Mouse (Mus musculus): ENCODE results near the gene Stx8. TPM values are rescaled to one million over a fixed set of nuclear protein-coding genes. Genes with fewer than 3 reads are reported as not detected.
A peak's percentile ranks its signal among the peaks of the same experiment; 100 is the strongest.

The Stx8 gene
- total RNA-seq, 2 experiments from 2014 or later: 33.4 to 35.0 TPM

DNA sequence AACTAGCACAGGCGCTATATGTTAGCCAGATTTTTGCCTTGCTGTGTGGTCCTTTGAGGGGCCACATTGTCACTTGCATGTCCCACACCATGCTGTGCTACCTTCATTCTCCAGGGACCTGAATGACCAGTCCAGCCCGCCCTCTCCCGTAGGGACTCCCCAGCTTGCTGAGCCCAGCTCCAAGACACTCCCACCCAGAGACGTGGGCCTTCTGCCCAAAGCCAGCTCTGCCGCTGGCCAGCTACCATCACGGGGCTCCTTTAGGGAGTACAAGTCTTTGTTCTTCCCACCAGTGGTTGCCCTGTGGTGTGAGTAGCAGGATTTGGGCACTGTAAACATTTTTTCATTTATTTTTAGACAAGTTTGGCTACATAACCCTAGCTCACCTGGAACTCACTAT, 230.6 kb downstream of the Stx8 start:
- DNase-seq (ENCODE audit: low spot score in 2 of 2): no peak
- no peak overlapping the region for H3K4me3 ChIP-seq
- no peak overlapping the region; the same call in 1 of the 2 replicates for H3K27ac ChIP-seq
- TF ChIP-seq CTCF (conservative IDR thresholded peaks at IDR 0.05): no peak

DNA sequence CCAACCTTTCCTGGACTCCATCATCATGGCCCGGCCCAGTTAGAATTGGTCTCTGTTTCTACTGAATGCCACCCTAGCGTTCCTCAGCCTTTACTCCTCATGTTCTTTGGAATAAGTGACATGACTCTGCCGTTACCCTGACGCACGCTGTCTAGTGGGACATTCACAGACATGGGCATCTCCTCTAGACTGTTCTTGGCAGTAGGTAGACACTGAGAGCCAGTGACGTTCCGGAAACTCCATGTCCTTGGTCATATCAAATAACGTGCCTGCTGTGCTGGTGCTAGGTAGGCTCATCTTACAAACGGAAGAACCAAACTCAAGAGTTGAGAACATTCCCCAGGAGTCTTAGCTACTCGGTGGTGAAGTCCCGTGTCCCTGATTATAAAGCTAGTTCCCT, 231.5 kb downstream of the Stx8 start:
- no peak for DNase-seq (ENCODE audit: low spot score in 2 of 2)
- TF ChIP-seq CTCF (conservative IDR thresholded peaks at IDR 0.05): no peak
- no peak overlapping the region for H3K27ac ChIP-seq
- no peak overlapping the region for H3K4me3 ChIP-seq

DNA sequence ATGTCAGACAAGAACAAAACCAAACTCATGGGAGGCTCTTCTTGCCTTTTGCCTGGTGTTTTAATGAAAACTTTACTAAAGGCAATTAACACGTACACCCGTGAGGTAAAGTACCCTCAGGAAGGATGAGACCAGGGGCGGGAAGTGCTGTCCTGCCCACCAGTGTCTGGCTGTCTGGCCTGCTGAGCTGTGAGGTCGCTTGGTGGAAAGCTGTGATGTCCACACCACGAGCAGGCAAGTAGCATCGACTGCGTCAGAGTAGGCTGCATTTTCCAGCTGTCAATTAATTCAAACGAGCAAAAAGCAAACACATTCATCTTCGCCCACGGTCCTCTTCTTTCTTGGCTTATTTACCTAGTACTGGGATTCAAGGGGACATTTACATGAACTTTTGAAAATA, 232.7 kb downstream of the Stx8 start:
- H3K27ac ChIP-seq: no peak overlapping the region
- no peak overlapping the region for H3K4me3 ChIP-seq
- DNase-seq (ENCODE audit: low spot score in 2 of 2): no peak
- no peak for TF ChIP-seq CTCF (conservative IDR thresholded peaks at IDR 0.05)

DNA sequence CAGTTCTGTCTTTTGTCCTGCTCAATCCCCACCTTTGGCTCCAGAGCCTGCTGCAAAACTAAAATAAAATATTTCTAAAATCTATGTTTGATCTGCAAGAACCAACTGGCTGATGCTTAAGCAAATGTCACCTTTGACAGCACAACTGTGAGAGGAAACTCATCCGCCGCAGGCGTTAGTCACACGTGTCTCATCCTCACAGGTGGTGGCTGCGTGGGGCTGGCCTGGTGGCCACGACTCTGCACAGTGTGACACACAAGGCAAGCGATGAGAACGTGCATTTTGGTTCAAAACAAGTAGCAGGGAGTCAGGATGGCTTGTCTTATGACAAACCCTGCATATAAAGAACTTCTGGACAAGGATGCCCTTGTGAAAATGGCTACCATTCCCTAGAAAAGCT, 233.1 kb downstream of the Stx8 start:
- TF ChIP-seq CTCF (conservative IDR thresholded peaks at IDR 0.05): no peak
- no peak overlapping the region for H3K27ac ChIP-seq
- no peak for DNase-seq (ENCODE audit: low spot score in 2 of 2)
- no peak overlapping the region for H3K4me3 ChIP-seq

DNA sequence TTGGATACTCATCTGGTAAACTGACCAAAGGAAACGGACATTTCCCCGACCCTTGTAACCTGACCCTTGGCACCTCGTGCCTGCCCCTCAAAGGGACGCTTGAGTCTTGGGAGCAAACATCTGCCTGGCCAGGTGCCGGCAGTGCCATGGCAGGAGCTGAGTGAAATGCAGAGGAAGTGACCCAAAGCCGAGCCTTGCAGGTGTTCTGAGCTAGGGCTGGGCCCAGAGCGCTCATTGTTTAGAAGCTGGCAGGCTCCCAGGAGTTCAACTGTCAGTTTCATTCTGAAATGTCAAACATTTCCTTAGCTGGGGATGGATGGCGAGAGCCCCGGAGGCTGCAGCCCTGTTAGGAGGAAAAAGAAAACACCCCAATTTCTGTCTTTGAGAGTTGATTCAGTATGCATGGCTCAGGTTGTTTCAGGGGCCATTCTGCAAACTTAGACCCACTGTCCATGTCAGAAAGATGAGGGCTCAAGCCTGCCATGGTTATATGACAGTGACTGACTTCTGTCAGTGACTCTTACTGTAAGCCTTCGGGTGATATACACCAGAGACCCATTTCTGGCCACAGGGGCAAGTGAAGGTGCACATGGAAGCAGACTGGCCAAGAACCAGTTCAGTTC, 233.9 kb downstream of the Stx8 start:
- no peak for DNase-seq (ENCODE audit: low spot score in 2 of 2)
- no peak for TF ChIP-seq CTCF (conservative IDR thresholded peaks at IDR 0.05)
- Histone ChIP-seq H3K27ac (no peak overlapping the region), H3K4me3 (no peak overlapping the region)

DNA sequence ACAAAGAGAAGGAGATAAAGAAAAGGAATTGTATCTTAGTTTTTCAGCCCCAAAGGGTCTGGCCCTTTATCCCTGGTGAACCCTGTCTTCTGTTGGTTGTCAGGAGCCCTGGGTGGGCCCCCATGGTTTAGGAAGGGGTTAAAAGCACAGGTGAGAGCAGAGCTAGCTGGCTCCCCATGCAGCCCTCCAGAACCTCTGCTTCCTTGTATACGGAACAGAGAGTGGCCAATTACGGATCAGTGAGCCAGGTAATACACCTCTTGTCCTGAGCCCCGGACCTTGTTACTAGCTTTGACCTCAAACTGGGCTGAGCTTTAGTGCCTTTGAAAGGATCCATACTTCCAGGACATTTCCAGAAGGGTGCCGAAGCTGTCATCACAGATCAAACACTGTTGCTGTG, 234.5 kb downstream of the Stx8 start:
- TF ChIP-seq CTCF (conservative IDR thresholded peaks at IDR 0.05): no peak
- DNase-seq (ENCODE audit: low spot score in 2 of 2): no peak
- no peak overlapping the region for H3K27ac ChIP-seq

DNA sequence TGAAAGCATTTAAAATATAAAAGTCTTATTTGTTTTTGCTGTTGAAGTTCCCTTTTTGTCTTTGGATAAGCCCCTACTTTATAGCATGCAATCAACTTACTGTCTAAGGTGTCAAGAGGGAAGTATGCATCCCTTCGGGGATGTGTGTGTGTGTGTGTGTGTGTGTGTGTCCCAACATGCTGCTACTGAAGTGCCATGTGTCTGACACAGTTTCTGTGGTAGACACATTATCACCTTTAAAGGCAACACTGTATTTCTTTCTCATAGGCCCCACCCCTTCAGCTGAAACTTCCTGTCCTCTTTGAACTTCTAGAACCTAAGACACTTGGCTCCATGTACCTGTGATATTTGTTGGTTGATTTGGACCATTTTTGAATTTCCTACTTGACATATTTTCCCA, 235.1 kb downstream of the Stx8 start:
- H3K4me3 ChIP-seq: no peak overlapping the region
- no peak overlapping the region for H3K27ac ChIP-seq
- TF ChIP-seq CTCF (conservative IDR thresholded peaks at IDR 0.05): no peak
- no peak for DNase-seq (ENCODE audit: low spot score in 2 of 2)

More for the DNA sequence above, 234.5 kb downstream of the Stx8 start:
- H3K4me3 ChIP-seq: no peak overlapping the region

DNA sequence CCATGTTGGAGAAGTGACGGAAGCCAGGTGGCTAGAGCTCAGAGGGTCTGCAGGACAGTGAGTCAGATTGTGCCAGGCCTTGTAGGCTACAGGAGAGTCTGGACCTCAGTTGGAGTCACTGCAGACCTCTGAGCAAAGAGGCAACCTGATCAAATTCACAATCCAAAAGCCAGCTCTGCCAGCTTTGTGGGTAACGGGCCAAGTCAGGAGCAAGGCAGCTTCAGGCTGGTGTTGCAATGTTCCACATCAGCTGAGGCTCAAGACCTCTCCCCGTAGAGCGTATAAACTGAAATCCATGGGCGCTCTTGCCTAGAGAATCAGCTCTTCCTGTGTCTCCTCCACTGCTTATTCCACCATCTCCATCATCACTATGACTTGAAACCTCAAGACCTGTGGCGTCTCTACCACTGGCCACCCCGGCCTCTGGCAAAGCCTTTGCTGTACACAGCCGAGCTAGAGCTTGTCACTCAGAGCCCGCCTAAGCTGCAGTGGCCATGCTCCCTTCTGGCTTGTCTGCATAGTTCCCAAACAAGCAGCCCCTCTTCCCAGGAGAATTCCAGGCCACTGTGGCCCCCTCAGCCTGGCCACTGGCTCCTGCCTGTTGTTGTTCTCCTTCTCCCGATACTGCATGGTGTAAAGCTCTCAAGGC, 235.9 kb downstream of the Stx8 start:
- Histone ChIP-seq H3K27ac (no peak overlapping the region), H3K4me3 (no peak overlapping the region)
- TF ChIP-seq CTCF (conservative IDR thresholded peaks at IDR 0.05): no peak
- DNase-seq (ENCODE audit: low spot score in 2 of 2): no peak

DNA sequence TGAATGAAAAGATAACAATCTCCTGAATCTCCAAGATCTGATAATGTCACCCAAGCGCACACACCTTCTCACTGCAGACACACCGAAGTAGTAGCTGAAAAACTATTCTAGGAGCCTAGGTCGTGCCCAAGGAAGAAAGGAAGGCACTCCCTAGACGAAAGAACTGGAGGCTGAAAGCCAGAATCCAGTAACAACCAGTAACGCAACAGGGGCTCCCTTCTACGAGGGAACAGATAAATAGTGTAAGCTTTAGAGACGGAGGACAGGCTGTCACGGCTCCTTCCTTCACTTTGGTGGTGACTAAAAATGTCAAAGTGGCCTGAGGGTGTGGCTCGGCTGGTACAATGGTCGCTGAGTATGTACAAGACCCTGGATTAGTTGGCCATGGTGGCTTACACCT, 236.6 kb downstream of the Stx8 start:
- no peak overlapping the region for H3K4me3 ChIP-seq
- DNase-seq (ENCODE audit: low spot score in 2 of 2): no peak
- H3K27ac ChIP-seq: no peak overlapping the region
- TF ChIP-seq CTCF (conservative IDR thresholded peaks at IDR 0.05): no peak

DNA sequence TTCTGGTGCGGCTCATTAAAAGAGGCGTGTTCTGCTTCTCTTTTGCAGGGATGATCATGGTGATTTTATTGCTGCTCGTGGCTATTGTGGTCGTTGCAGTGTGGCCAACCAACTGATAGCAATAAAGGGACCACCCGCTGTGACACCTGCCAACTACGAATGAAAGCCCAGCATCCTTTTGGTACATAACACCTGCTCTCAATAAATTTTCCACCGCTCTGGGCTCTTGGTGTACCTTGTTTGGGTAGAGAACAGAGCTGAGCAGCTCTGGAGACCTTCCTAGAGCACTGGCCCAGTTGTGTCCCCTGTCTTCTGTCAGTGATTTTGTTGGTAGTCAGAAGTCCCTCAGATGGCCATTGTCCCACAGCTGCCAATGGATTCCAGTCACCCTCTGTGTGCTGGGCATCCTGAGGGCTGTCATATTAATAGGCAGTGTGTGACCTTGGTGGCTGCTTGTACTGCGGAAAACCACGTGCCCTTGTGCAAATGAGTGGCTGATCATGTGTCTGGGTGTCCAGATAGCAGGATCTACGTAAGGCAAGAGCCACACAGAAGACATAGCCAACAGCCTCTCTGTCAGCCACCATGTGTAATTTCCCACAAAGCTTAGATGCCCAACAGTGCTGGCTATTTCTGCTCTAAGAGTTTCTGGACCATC, 237.8 kb downstream of the Stx8 start:
- no peak for TF ChIP-seq CTCF (conservative IDR thresholded peaks at IDR 0.05)
- no peak for DNase-seq (ENCODE audit: low spot score in 2 of 2)
- no peak overlapping the region for H3K4me3 ChIP-seq
- no peak overlapping the region for H3K27ac ChIP-seq

DNA sequence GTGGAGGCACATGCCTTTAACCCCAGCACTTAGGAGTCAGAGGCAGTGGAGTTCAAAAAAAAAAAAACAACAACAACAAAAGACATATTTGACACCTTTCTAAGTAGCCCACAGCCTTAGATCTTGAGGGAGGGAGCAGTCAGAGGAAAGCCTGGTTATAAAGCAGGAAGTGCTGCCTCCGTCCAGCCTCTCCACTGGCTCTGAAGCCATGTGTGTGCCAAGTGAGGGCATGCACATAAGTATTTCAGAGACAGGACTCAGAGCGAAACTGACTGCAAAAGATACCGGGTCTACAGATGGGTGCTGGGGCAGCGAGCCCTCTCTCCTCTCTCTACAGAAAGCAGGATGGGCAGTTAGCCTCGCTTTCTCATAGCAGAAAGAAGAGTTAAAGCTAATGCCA, 238.4 kb downstream of the Stx8 start:
- TF ChIP-seq CTCF (conservative IDR thresholded peaks at IDR 0.05): no peak
- DNase-seq (ENCODE audit: low spot score in 2 of 2): no peak
- H3K27ac ChIP-seq: no peak overlapping the region
- H3K4me3 ChIP-seq: no peak overlapping the region

DNA sequence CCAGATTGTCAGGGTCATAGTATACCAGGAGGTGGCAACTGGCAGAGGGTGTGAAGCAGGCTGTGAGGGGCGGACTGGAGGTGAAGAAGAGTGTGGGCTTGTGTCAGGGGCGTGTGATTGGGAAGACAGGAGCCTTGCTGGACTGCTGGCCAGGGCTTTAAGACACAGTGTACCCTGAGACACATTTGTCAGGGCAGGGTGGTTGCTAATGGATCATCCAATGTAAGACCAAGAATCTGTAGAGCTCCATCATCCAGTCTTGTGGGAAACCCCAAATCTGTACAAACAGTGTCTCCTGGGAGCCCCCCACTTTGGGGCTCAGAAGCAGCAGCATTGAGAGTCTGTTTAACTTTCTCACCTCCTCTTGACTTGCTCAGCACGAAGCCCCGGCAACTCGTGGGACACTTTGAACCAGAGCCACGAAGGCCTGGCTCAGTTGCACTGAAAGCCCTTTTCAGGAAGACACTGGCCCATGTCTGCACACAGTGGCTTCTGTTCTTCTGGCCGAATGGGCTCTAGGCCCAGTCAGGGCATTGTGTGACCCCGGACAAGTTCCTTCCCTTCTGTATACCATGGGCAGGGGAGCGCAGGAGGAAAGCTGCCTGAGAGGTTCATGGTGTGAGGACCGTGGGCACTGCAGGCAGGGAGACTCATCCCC, 239.7 kb downstream of the Stx8 start:
- H3K4me3 ChIP-seq: no peak overlapping the region
- peak; percentile 35 to 60 for DNase-seq (ENCODE audit: low spot score in 2 of 2)
- no peak overlapping the region for H3K27ac ChIP-seq
- no peak for TF ChIP-seq CTCF (conservative IDR thresholded peaks at IDR 0.05)

DNA sequence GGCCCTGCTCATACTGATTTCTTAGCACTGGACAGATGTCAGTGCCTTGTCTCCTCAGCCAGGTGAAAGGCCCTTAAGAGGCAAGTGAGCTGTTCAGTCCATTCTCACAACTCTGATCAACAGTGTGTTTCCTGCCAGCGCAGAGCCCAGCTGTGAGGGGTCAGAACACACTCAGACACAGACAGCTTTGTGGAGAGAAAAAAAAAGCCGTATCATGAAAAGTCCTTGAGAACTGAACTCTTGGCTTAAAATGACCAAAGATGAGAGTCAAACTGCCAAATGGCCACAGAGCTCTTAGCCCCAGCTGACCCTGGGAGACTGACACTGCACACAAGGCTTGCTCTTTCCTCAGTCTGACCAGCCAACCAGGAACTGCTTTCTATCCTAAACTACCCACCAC, 242.0 kb downstream of the Stx8 start:
- TF ChIP-seq CTCF (conservative IDR thresholded peaks at IDR 0.05): no peak
- no peak for DNase-seq (ENCODE audit: low spot score in 2 of 2)
- Histone ChIP-seq H3K27ac (no peak overlapping the region), H3K4me3 (no peak overlapping the region)
